In genomic region chrX:140430506-140430905, GRCm38 (mm10) we compare ENCODE assay signal across 18 mouse cellular contexts. TPM values are rescaled to one million over a fixed set of nuclear protein-coding genes. Genes with fewer than 3 reads are reported as not detected.
DNase-seq lines count a peak whose midpoint lies in the region; ATAC-seq lines count a peak whose summit lies in the region.
"Had no signal": no experiment of that assay in that cellular context is flagged by ENCODE, and none has a peak within 500 bp of the region (broad histone marks: within the 10 kb centered on the region; RNA-seq: fewer than 3 reads in every experiment).

No protein-coding gene starts in this region.

- 0 out of 2 replicates have a peak, but pooled peaks cover 4% of the 10 kb centered on the region for H3K27me3 ChIP-seq in midbrain, embryonic 15.5 days (replicated peaks)
- H3K27me3 ChIP-seq: liver, embryonic 15.5 days had no signal

- ATAC-seq in cerebellum, adult (ENCODE audit: insufficient number of reproducible peaks, low FRiP score, low TSS enrichment), result peak; percentile 71
- no peak for ATAC-seq in midbrain, embryonic 15.5 days (replicated peaks)
- ATAC-seq: forebrain, embryonic 16.5 days had no signal

- DNase-seq in cerebellum, postnatal 4 days (ENCODE audit: low spot score in 2 of 2), result no peak
- peak; percentile 22 for DNase-seq in 3134 (ENCODE audit: extremely low read depth, insufficient read length, low spot score)
- peak; percentile 28 for DNase-seq in adrenal gland, postnatal 14 days
- peak; percentile 53 for DNase-seq in cerebellum, adult 9-10 months
- DNase-seq in kidney, adult 9 months, result no peak
- no peak for DNase-seq in urinary bladder, postnatal 36 days (ENCODE audit: low spot score in 2 of 2)
- DNase-seq: embryo, embryonic 11 days; gastrocnemius, postnatal 10 days; kidney, adult 2 months; layer of hippocampus, postnatal 36 days; thymus, postnatal 4 days had no signal

- H3K4me3 ChIP-seq in midbrain, embryonic 15.5 days, result no peak overlapping the region
- H3K4me3 ChIP-seq: limb, embryonic 13.5 days; liver, embryonic 15.5 days; midbrain, embryonic 10.5 days had no signal

- no peak overlapping the region for H3K27ac ChIP-seq in midbrain, embryonic 15.5 days
- H3K27ac ChIP-seq: limb, embryonic 13.5 days; liver, embryonic 15.5 days; midbrain, embryonic 10.5 days; stomach, postnatal 0 days had no signal

- 86% methylated on average over 12 of the region's 12 CpGs for whole genome bisulfite sequencing in midbrain, embryonic 15.5 days

- no peaks in the 10 kb centered on the region for H3K4me1 ChIP-seq in midbrain, embryonic 15.5 days
- H3K4me1 ChIP-seq: limb, embryonic 13.5 days; liver, embryonic 15.5 days; midbrain, embryonic 10.5 days had no signal

- H3K9ac ChIP-seq in midbrain, embryonic 15.5 days, result no peak overlapping the region
- H3K9ac ChIP-seq: limb, embryonic 13.5 days; liver, embryonic 15.5 days had no signal

- H3K9me3 ChIP-seq in midbrain, embryonic 15.5 days, result no peaks in the 10 kb centered on the region
- H3K9me3 ChIP-seq: limb, embryonic 13.5 days; liver, embryonic 15.5 days; midbrain, embryonic 10.5 days had no signal

- H3K36me3 ChIP-seq in midbrain, embryonic 15.5 days (replicated peaks), result no peaks in the 10 kb centered on the region
- H3K36me3 ChIP-seq: limb, embryonic 13.5 days; liver, embryonic 15.5 days; midbrain, embryonic 10.5 days had no signal

- H3K4me2 ChIP-seq in midbrain, embryonic 15.5 days, result no peak overlapping the region
- H3K4me2 ChIP-seq: limb, embryonic 13.5 days; liver, embryonic 15.5 days had no signal

RNA-seq across cellular contexts. Expression of gene Prps1, which starts 25.9 kb away (rescaled TPM):
- 18.7 and 19.7 TPM in 2 replicates for total RNA-seq in adrenal gland, postnatal 14 days (2021)
- 78.5 and 78.9 TPM in 2 replicates for polyA plus RNA-seq in midbrain, embryonic 15.5 days (2015; fragmentation: Nextera tagmentation; extraction: Ambion mirVana)

Comparison
In these comparisons a context has a peak if more than half of its experiments do, and no peak if none do; other contexts are left out.
1. DNase-seq: peak in 3134 (single experiment), adrenal gland, postnatal 14 days (single experiment) and cerebellum, adult 9-10 months (single experiment); none in cerebellum, postnatal 4 days (0 of 2), kidney, adult 9 months (single experiment) and urinary bladder, postnatal 36 days (0 of 2).